Mouse (Mus musculus) forebrain, embryonic 15.5 days (tissue): Measurements from ENCODE around the gene Syt12. TPM values are rescaled to one million over a fixed set of nuclear protein-coding genes. Genes with fewer than 3 reads are reported as not detected.

ENCODE experiments used
- ATAC-seq: fragments of 200-750 bp; cut with Nextera tagmentation; replicated peaks from 2 replicates; pipeline ENCODE4 v1.8.0; 2017; ENCODE audit warnings: mild to moderate bottlenecking, moderate TSS enrichment, moderate library complexity
- H3K27ac ChIP-seq: fragments of 300-500 bp; sonication (generic); replicated peaks from 2 replicates; pipeline ENCODE4 v1.5.1; 2015; ENCODE audit warnings: mild to moderate bottlenecking, inconsistent platforms
- H3K27me3 ChIP-seq: fragments of 300-500 bp; sonication (generic); 2 replicates; pipeline ENCODE4 v1.6.1; 2015; ENCODE audit warnings: inconsistent platforms
- H3K36me3 ChIP-seq: fragments of 300-500 bp; sonication (generic); 2 replicates; pipeline ENCODE4 v1.6.1; 2015; ENCODE audit warnings: mild to moderate bottlenecking, inconsistent platforms
- H3K4me1 ChIP-seq: fragments of 300-500 bp; sonication (generic); 2 replicates; pipeline ENCODE4 v1.6.1; 2015; ENCODE audit warnings: inconsistent platforms
- H3K4me2 ChIP-seq: fragments of 300-500 bp; sonication (generic); replicated peaks from 2 replicates; pipeline ENCODE4 v1.6.1; 2015; ENCODE audit warnings: mild to moderate bottlenecking, inconsistent platforms
- H3K4me3 ChIP-seq: fragments of 300-500 bp; sonication (generic); 2 replicates; pipeline ENCODE4 v1.5.1; 2015; ENCODE audit warnings: mild to moderate bottlenecking, inconsistent platforms
- H3K9ac ChIP-seq: fragments of 300-500 bp; sonication (generic); replicated peaks from 2 replicates; pipeline ENCODE4 v1.6.1; 2015; ENCODE audit warnings: mild to moderate bottlenecking, inconsistent platforms
- H3K9me3 ChIP-seq: fragments of 300-500 bp; sonication (generic); 2 replicates; pipeline ENCODE4 v1.6.1; 2016; ENCODE audit warnings: inconsistent platforms
- WGBS: fragments of 180-500 bp; shearing (Covaris S2); methylation state at CpG from one replicate; pipeline ENCODE4 v1.1.7; 2015; ENCODE audit warnings: mixed read lengths; 5-methylcytosine and 5-hydroxymethylcytosine counted together
- polyA plus RNA-seq: library from polyadenylated mRNA; unstranded; fragments of >200 nt; fragmentation: Nextera tagmentation; extraction: Ambion mirVana; gene quantifications from 2 replicates; pipeline ENCODE4 v1.2.1, GENCODE M21; 2015

Gene Syt12
- polyA plus RNA-seq, 1 experiment from 2014 or later: 1.5 TPM

GRCm38 (mm10) chr19:4502701-4503100 is 25.5 kb upstream of the Syt12 start:
- WGBS: 76% methylated on average over 2 of the region's 2 CpGs
- no peak overlapping the region for H3K27ac ChIP-seq
- ATAC-seq: no peak

GRCm38 (mm10) chr19:4498062-4498933 is 21.1 kb upstream of the Syt12 start, which contains the start of gene 2010003K11Rik:
Gene 2010003K11Rik, minus strand, starts transcription at chr19:4498583.
- Histone ChIP-seq H3K4me2 (no peak within 1 kb of the TSS), H3K27me3 (no peaks in the 10 kb centered on the region), H3K27ac (no peak within 1 kb of the TSS), H3K4me1 (0 out of 2 replicates have a peak, but pooled peaks cover 5% of the 10 kb centered on the region), H3K4me3 (no peak within 1 kb of the TSS), H3K9me3 (no peaks in the 10 kb centered on the region), H3K9ac (no peak within 1 kb of the TSS), H3K36me3 (no peaks in the 10 kb centered on the region)
- 58% methylated on average over 16 of the region's 16 CpGs for WGBS
- no peak for ATAC-seq

More at GRCm38 (mm10) chr19:4502701-4503100, 25.5 kb upstream of the Syt12 start:
- Histone ChIP-seq H3K4me1 (0 out of 2 replicates have a peak, but pooled peaks cover 3% of the 10 kb centered on the region), H3K9ac (no peak overlapping the region), H3K27me3 (no peaks in the 10 kb centered on the region), H3K9me3 (no peaks in the 10 kb centered on the region), H3K4me2 (no peak overlapping the region), H3K36me3 (no peaks in the 10 kb centered on the region), H3K4me3 (no peak overlapping the region)

- 4% methylated on average over 4 of the region's 4 CpGs for WGBS
- H3K36me3 ChIP-seq: no peaks in the 10 kb centered on the region
- H3K4me2 ChIP-seq: no peak overlapping the region
- ATAC-seq: peak; percentile 55
- H3K27ac ChIP-seq: no peak overlapping the region
- H3K9me3 ChIP-seq: no peaks in the 10 kb centered on the region
- H3K27me3 ChIP-seq: no peaks in the 10 kb centered on the region
- no peak overlapping the region for H3K4me3 ChIP-seq
- 0 out of 2 replicates have a peak, but pooled peaks cover 5% of the 10 kb centered on the region for H3K4me1 ChIP-seq
- no peak overlapping the region for H3K9ac ChIP-seq
Measured at GRCm38 (mm10) chr19:4497263-4497973, 20.2 kb upstream of the Syt12 start.

- H3K27ac ChIP-seq: no peak overlapping the region
- H3K4me1 ChIP-seq: 0 out of 2 replicates have a peak, but pooled peaks cover 5% of the 10 kb centered on the region
- 90% methylated on average over 3 of the region's 3 CpGs for WGBS
- H3K9me3 ChIP-seq: no peaks in the 10 kb centered on the region
- H3K36me3 ChIP-seq: no peaks in the 10 kb centered on the region
- no peak overlapping the region for H3K4me3 ChIP-seq
- H3K9ac ChIP-seq: no peak overlapping the region
- no peak overlapping the region for H3K4me2 ChIP-seq
- no peaks in the 10 kb centered on the region for H3K27me3 ChIP-seq
- no peak for ATAC-seq
Measured at GRCm38 (mm10) chr19:4496535-4497262, 19.5 kb upstream of the Syt12 start.

GRCm38 (mm10) chr19:4495814-4496213 is 18.6 kb upstream of the Syt12 start:
- no peaks in the 10 kb centered on the region for H3K27me3 ChIP-seq
- no peak overlapping the region for H3K4me3 ChIP-seq
- H3K4me2 ChIP-seq: no peak overlapping the region
- no peaks in the 10 kb centered on the region for H3K36me3 ChIP-seq
- H3K9me3 ChIP-seq: no peaks in the 10 kb centered on the region
- 0 out of 2 replicates have a peak, but pooled peaks cover 5% of the 10 kb centered on the region for H3K4me1 ChIP-seq
- WGBS: 86% methylated on average over 5 of the region's 5 CpGs
- no peak overlapping the region for H3K27ac ChIP-seq
- no peak overlapping the region for H3K9ac ChIP-seq
- no peak for ATAC-seq

GRCm38 (mm10) chr19:4494707-4495106 is 17.5 kb upstream of the Syt12 start:
- no peaks in the 10 kb centered on the region for H3K27me3 ChIP-seq
- WGBS: 74% methylated on average over 7 of the region's 7 CpGs
- H3K9me3 ChIP-seq: no peaks in the 10 kb centered on the region
- ATAC-seq: no peak
- H3K4me2 ChIP-seq: no peak overlapping the region
- H3K27ac ChIP-seq: no peak overlapping the region
- H3K4me1 ChIP-seq: 0 out of 2 replicates have a peak, but pooled peaks cover 5% of the 10 kb centered on the region
- H3K36me3 ChIP-seq: no peaks in the 10 kb centered on the region
- no peak overlapping the region for H3K9ac ChIP-seq
- no peak overlapping the region for H3K4me3 ChIP-seq

- H3K4me1 ChIP-seq: 0 out of 2 replicates have a peak, but pooled peaks cover 2% of the 10 kb centered on the region
- WGBS: 56% methylated on average over 9 of the region's 9 CpGs
- ATAC-seq: no peak
Measured at GRCm38 (mm10) chr19:4492526-4493296, 15.5 kb upstream of the Syt12 start.

GRCm38 (mm10) chr19:4491080-4491695 is 13.9 kb upstream of the Syt12 start:
- Histone ChIP-seq H3K4me1 (no peaks in the 10 kb centered on the region), H3K4me2 (no peak overlapping the region), H3K9me3 (no peaks in the 10 kb centered on the region), H3K27ac (no peak overlapping the region), H3K9ac (no peak overlapping the region), H3K36me3 (no peaks in the 10 kb centered on the region), H3K4me3 (no peak overlapping the region), H3K27me3 (no peaks in the 10 kb centered on the region)
- 77% methylated on average over 10 of the region's 10 CpGs for WGBS
- no peak for ATAC-seq

More at GRCm38 (mm10) chr19:4492526-4493296, 15.5 kb upstream of the Syt12 start:
- Histone ChIP-seq H3K9me3 (no peaks in the 10 kb centered on the region), H3K9ac (no peak overlapping the region), H3K27me3 (no peaks in the 10 kb centered on the region), H3K4me2 (no peak overlapping the region), H3K27ac (no peak overlapping the region), H3K36me3 (no peaks in the 10 kb centered on the region), H3K4me3 (no peak overlapping the region)

GRCm38 (mm10) chr19:4487877-4488276 is 10.6 kb upstream of the Syt12 start:
- Histone ChIP-seq H3K36me3 (no peaks in the 10 kb centered on the region), H3K4me1 (no peaks in the 10 kb centered on the region), H3K4me2 (no peak overlapping the region), H3K9ac (no peak overlapping the region), H3K27me3 (no peaks in the 10 kb centered on the region), H3K27ac (no peak overlapping the region), H3K9me3 (no peaks in the 10 kb centered on the region), H3K4me3 (no peak overlapping the region)
- WGBS: 74% methylated on average over 2 of the region's 2 CpGs
- no peak for ATAC-seq

- ATAC-seq: no peak
- no peaks in the 10 kb centered on the region for H3K36me3 ChIP-seq
- H3K4me1 ChIP-seq: no peaks in the 10 kb centered on the region
- H3K4me2 ChIP-seq: no peak overlapping the region
- H3K4me3 ChIP-seq: no peak overlapping the region
- H3K27ac ChIP-seq: no peak overlapping the region
- H3K27me3 ChIP-seq: no peaks in the 10 kb centered on the region
- H3K9ac ChIP-seq: no peak overlapping the region
- WGBS: 61% methylated on average over 5 of the region's 5 CpGs
- no peaks in the 10 kb centered on the region for H3K9me3 ChIP-seq
Measured at GRCm38 (mm10) chr19:4485006-4485405, 7.8 kb upstream of the Syt12 start.
